Mouse (Mus musculus) gastrocnemius, adult 18-20 months (tissue): ENCODE data around the gene Olfr143. TPM values are rescaled to one million over a fixed set of nuclear protein-coding genes. Genes with fewer than 3 reads are reported as not detected.

ENCODE experiments used
- DNase-seq: peaks from one replicate; pipeline ENCODE4 v3.0.0; 2021; ENCODE audit warnings: low spot score
- long read RNA-seq, 2 experiments: library from polyadenylated mRNA; stranded (forward); transcript quantifications; one replicate each; pipeline ENCODE4 v2.0.0; 2021
- total RNA-seq, 2 experiments: library from RNA; stranded (reverse); gene quantifications; 2 replicates each; pipeline ENCODE4 v1.2.3; 2021

Olfr143 gene
- total RNA-seq: not detected
- long read RNA-seq, experiment 1: 0 reads
- long read RNA-seq, experiment 2: 0 reads

DNA sequence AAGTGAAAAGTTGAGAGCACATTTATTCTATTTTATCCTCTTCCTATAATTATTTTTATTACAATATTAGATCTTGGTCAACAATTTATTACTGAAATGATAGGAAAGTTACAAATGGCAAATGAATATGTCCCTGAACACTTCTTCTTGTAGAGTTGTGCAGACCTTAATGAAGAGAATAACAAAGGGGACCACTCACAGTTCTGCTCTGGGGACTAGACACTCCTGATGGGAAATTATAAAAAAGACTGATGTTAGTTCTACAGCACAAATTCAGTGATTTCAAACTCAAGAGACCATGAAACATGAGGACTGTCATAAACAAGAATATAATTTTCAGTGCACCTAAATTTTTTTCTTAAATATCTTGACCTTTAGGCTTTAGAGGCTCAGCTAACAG lies at the start of gene Olfr143:
Gene Olfr143, plus strand, starts transcription at position 301 of the 400 bp plus-strand sequence.
- no peak for DNase-seq

DNA sequence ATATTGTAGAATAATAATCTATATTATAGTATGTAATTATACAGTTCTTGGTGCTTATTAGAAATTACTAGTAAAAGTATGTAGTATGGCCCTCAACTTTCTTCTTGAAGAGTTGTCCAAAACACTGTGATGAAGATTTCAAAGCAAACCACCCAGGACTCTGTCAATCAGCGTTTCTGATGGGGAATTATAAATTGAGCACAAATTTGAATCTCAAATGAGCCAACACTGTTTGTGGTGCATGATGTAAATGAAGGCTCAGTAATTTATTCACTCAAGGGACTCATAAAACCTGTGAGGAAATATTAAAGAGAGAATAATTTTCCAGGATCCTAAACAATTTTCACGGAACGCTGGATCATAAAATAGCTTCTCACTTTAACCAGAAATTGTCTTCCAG lies 44.5 kb upstream of the Olfr143 start, which contains the start of gene Olfr893:
Gene Olfr893, plus strand, starts transcription at position 301 of the 400 bp plus-strand sequence.
- DNase-seq: no peak

DNA sequence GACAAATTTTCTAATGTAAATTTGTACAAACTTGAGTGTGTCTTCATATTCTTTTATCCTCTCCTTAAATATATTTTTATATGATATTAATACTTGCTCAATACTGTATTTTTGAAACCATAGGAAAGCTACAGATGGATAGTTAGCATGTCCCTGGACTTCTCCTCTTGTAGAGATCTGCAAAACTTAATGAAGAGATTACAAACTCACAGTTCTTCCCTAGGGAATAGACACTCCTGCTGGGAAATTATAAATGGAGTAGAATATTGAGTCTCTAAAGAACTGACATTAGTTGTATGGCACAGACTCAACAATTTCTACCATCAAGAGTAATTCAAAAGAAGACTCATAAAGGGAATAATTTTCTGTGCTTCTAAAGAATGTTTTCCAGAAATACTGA lies 34.8 kb upstream of the Olfr143 start, which contains the start of gene Olfr894:
Gene Olfr894, plus strand, starts transcription at position 301 of the 400 bp plus-strand sequence.
- DNase-seq: no peak

DNA sequence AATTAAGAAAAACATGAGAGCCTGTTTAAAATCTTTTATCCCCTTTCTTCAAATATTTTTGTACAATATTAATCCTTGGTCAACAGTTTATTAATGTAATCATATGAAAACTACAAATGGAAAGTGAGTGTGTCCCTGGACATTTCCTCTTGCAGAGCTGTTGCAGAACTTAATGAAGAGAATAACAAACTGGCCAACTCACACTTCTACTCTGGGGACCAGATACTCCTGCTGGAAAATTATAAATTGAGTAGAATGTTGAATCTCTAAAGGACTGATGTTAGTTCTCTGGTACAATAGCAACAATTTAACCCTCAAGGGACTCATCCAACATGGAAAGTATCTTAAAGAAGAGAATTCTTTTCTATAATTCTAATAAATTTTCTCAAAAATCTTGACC lies 15.0 kb downstream of the Olfr143 start, which contains the start of gene Olfr895:
Gene Olfr895, plus strand, starts transcription at position 301 of the 400 bp plus-strand sequence.
- no peak for DNase-seq

DNA sequence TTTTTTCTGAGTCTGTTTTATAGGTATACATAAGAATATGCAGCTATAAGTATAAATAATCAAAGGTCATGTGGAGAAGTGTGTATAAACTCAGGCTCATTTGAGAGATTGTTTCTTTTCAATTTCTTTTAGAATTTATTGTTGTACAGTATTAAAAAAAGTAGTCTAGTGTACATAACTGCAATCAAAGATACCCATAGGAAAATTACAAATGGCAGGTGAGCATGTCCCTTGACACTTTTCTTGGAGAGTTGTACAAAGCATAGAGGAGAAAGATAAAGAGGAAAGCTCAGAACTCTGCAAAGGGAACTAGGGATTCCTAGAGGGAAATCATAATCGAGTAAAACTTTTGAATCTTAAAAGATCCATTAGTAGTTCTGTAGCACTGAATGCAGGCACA lies 38.2 kb downstream of the Olfr143 start, which contains the start of gene Olfr896-ps1:
Gene Olfr896-ps1, plus strand, starts transcription at position 301 of the 400 bp plus-strand sequence.
- DNase-seq: no peak

Other genes with a start within 250 kb of the Olfr143 start
- not detected for gene Olfr883, start 227.0 kb upstream of the Olfr143 start, total RNA-seq
- not detected for gene Olfr884, start 206.2 kb upstream of the Olfr143 start, total RNA-seq
- not detected for gene Olfr885, start 191.5 kb upstream of the Olfr143 start, total RNA-seq
- gene Olfr887, start 168.7 kb upstream of the Olfr143 start, total RNA-seq: not detected
- not detected for gene Olfr888, start 144.6 kb upstream of the Olfr143 start, total RNA-seq
- gene Olfr889, start 137.6 kb upstream of the Olfr143 start, total RNA-seq: not detected
- not detected for gene Olfr890, start 110.3 kb upstream of the Olfr143 start, total RNA-seq
- not detected for gene Olfr891, start 72.0 kb upstream of the Olfr143 start, total RNA-seq
- not detected for gene Olfr893, start 44.4 kb upstream of the Olfr143 start, total RNA-seq
- not detected for gene Olfr894, start 34.7 kb upstream of the Olfr143 start, total RNA-seq
- not detected for gene Olfr895, start 15.1 kb downstream of the Olfr143 start, total RNA-seq
- gene Olfr896-ps1, start 38.3 kb downstream of the Olfr143 start, total RNA-seq: not detected
- gene Olfr25, start 76.3 kb downstream of the Olfr143 start, total RNA-seq: not detected
- not detected for gene Olfr898, start 95.6 kb downstream of the Olfr143 start, total RNA-seq
- gene Olfr250, start 114.1 kb downstream of the Olfr143 start, total RNA-seq: not detected
- not detected for gene Olfr251, start 124.3 kb downstream of the Olfr143 start, total RNA-seq
- not detected for gene Olfr147, start 148.9 kb downstream of the Olfr143 start, total RNA-seq
- not detected for gene Olfr901, start 176.7 kb downstream of the Olfr143 start, total RNA-seq
- gene Olfr902, start 194.9 kb downstream of the Olfr143 start, total RNA-seq: not detected
- not detected for gene Olfr904, start 210.4 kb downstream of the Olfr143 start, total RNA-seq
- gene Olfr905, start 218.3 kb downstream of the Olfr143 start, total RNA-seq: not detected
- not detected for gene Olfr906, start 234.3 kb downstream of the Olfr143 start, total RNA-seq
- gene Olfr907, start 243.0 kb downstream of the Olfr143 start, total RNA-seq: not detected